Mouse (Mus musculus) midbrain, postnatal 0 days (tissue): ENCODE results near the gene Ppp1r12a. TPM values are rescaled to one million over a fixed set of nuclear protein-coding genes. Genes with fewer than 3 reads are reported as not detected.
A peak's percentile ranks its signal among the peaks of the same experiment; 100 is the strongest.

Experiments
- ATAC-seq: fragments of 200-750 bp; cut with Nextera tagmentation; 2 replicates; pipeline ENCODE4 v1.8.0; 2017; ENCODE audit warnings: moderate number of reproducible peaks, mild to moderate bottlenecking, moderate TSS enrichment, moderate library complexity; ENCODE audit not compliant: low FRiP score
- DNase-seq: peaks from one replicate; pipeline ENCODE4 v3.0.0-alpha.2; 2015; ENCODE audit warnings: low spot score
- H3K27ac ChIP-seq: fragments of 300-500 bp; sonication (generic); 2 replicates; pipeline ENCODE4 v1.5.1; 2014; ENCODE audit warnings: low read depth, mild to moderate bottlenecking, low read length, mixed read lengths
- H3K27me3 ChIP-seq: fragments of 300-500 bp; sonication (generic); 2 replicates; pipeline ENCODE4 v1.6.1; 2014; ENCODE audit warnings: low read length, control low read depth, mixed read lengths; ENCODE audit not compliant: insufficient read depth
- H3K36me3 ChIP-seq: fragments of 300-500 bp; sonication (generic); 2 replicates; pipeline ENCODE4 v1.6.1; 2014; ENCODE audit warnings: low read length, control low read depth, mixed read lengths; ENCODE audit not compliant: insufficient read depth
- H3K4me1 ChIP-seq: fragments of 300-500 bp; sonication (generic); 2 replicates; pipeline ENCODE4 v1.6.1; 2014; ENCODE audit warnings: mild to moderate bottlenecking, control low read depth, antibody characterized with exemption, low read length, mixed read lengths; ENCODE audit not compliant: insufficient read depth
- H3K4me2 ChIP-seq: fragments of 300-500 bp; sonication (generic); 2 replicates; pipeline ENCODE4 v1.6.1; 2014; ENCODE audit warnings: low read depth, mild to moderate bottlenecking, low read length, mixed read lengths; ENCODE audit not compliant: poor library complexity, severe bottlenecking
- H3K4me3 ChIP-seq: fragments of 300-500 bp; sonication (generic); 2 replicates; pipeline ENCODE4 v1.5.1; 2014; ENCODE audit warnings: low read depth, mild to moderate bottlenecking, low read length, moderate library complexity
- H3K9ac ChIP-seq: fragments of 300-500 bp; sonication (generic); replicated peaks from 2 replicates; pipeline ENCODE4 v1.6.1; 2014; ENCODE audit warnings: mild to moderate bottlenecking, low read length, moderate library complexity, mixed read lengths; ENCODE audit not compliant: poor library complexity, severe bottlenecking
- H3K9me3 ChIP-seq: fragments of 300-500 bp; sonication (generic); 2 replicates; pipeline ENCODE4 v1.6.1; 2016; ENCODE audit warnings: low read length, control low read depth
- CTCF ChIP-seq: IDR thresholded peaks from 2 replicates; pipeline ENCODE4 v1.5.1; 2016; ENCODE audit warnings: antibody characterized with exemption, mild to moderate bottlenecking
- WGBS: fragments of 180-500 bp; shearing (Covaris S2); extraction: QIAGEN DNeasy Blood & Tissue Kit; methylation state at CpG from one replicate; pipeline ENCODE4 v1.1.7; 2014; 5-methylcytosine and 5-hydroxymethylcytosine counted together
- polyA plus RNA-seq: library from polyadenylated mRNA; unstranded; fragments of >200 nt; fragmentation: Nextera tagmentation; extraction: Ambion mirVana; gene quantifications from 2 replicates; pipeline ENCODE4 v1.2.1, GENCODE M21; 2015
- total RNA-seq: library from RNA; depleted of rRNA; stranded (reverse); fragments of >200 nt; gene quantifications from 2 replicates; pipeline ENCODE4 v1.2.3, GENCODE M21; 2014

Gene Ppp1r12a
- total and polyA plus RNA-seq, 2 experiments from 2014 or later = 52.0 to 71.7 TPM

GRCm38 (mm10) chr10:108328983-108329382 lies 167.0 kb downstream of the Ppp1r12a start:
- H3K9me3 ChIP-seq = no peaks in the 10 kb centered on the region
- no peak overlapping the region for H3K4me2 ChIP-seq
- no peak for TF ChIP-seq CTCF
- no peak overlapping the region for H3K4me3 ChIP-seq
- H3K27ac ChIP-seq = no peak overlapping the region
- no peak for ATAC-seq
- no peaks in the 10 kb centered on the region; the same call in 1 of the 2 replicates for H3K4me1 ChIP-seq
- H3K27me3 ChIP-seq = no peaks in the 10 kb centered on the region
- WGBS = 90% methylated on average over 12 of the region's 12 CpGs
- H3K36me3 ChIP-seq = no peaks in the 10 kb centered on the region
- no peak for DNase-seq
- no peak overlapping the region for H3K9ac ChIP-seq

GRCm38 (mm10) chr10:108329771-108330170 lies 167.8 kb downstream of the Ppp1r12a start:
- Histone ChIP-seq H3K36me3 (no peaks in the 10 kb centered on the region), H3K27me3 (no peaks in the 10 kb centered on the region), H3K4me1 (no peaks in the 10 kb centered on the region; the same call in 1 of the 2 replicates), H3K4me2 (no peak overlapping the region), H3K9me3 (no peaks in the 10 kb centered on the region), H3K4me3 (no peak overlapping the region), H3K27ac (no peak overlapping the region), H3K9ac (no peak overlapping the region)
- DNase-seq (no peak), ATAC-seq (no peak)
- no peak for TF ChIP-seq CTCF
- WGBS = 87% methylated on average over 5 of the region's 5 CpGs

- no peaks in the 10 kb centered on the region for H3K36me3 ChIP-seq
- H3K4me3 ChIP-seq = no peak overlapping the region; the same call in 1 of the 2 replicates
- ATAC-seq (no peak), DNase-seq (no peak)
- H3K9me3 ChIP-seq = no peaks in the 10 kb centered on the region
- peak overlapping the region; percentile 100 for H3K4me2 ChIP-seq
- no peak for TF ChIP-seq CTCF
- no peak overlapping the region for H3K27ac ChIP-seq
- H3K4me1 ChIP-seq = no peaks in the 10 kb centered on the region; the same call in 1 of the 2 replicates
- H3K9ac ChIP-seq = no peak overlapping the region
- no peaks in the 10 kb centered on the region for H3K27me3 ChIP-seq
- 8% methylated on average over 10 of the region's 10 CpGs for WGBS
Observed at GRCm38 (mm10) chr10:108330964-108331363, 169.0 kb downstream of the Ppp1r12a start.

- Histone ChIP-seq H3K4me3 (peak within 1 kb of the TSS; percentile 51), H3K27ac (no peak within 1 kb of the TSS), H3K4me1 (no peaks in the 10 kb centered on the region; the same call in 1 of the 2 replicates), H3K4me2 (peak within 1 kb of the TSS; percentile 100), H3K9ac (peak within 1 kb of the TSS; percentile 42), H3K27me3 (no peaks in the 10 kb centered on the region), H3K36me3 (no peaks in the 10 kb centered on the region), H3K9me3 (no peaks in the 10 kb centered on the region)
- WGBS = under 1% methylated on average over 61 of the region's 85 CpGs
- no peak for TF ChIP-seq CTCF
- DNase-seq (peak; percentile 60), ATAC-seq (peak; percentile 86)
Observed at GRCm38 (mm10) chr10:108331784-108332561, 170.0 kb downstream of the Ppp1r12a start, which contains the start of gene Pawr. TSS of gene Pawr (plus strand) at chr10:108332121.

- H3K9ac ChIP-seq = peak overlapping the region; percentile 42
- no peaks in the 10 kb centered on the region for H3K36me3 ChIP-seq
- DNase-seq (peak; percentile 53), ATAC-seq (peak; percentile 68)
- H3K27ac ChIP-seq = no peak overlapping the region
- 1% methylated on average over 101 of the region's 129 CpGs for WGBS
- no peaks in the 10 kb centered on the region; the same call in 1 of the 2 replicates for H3K4me1 ChIP-seq
- H3K9me3 ChIP-seq = no peaks in the 10 kb centered on the region
- peak; percentile 38; the same call in 1 of the 2 replicates for TF ChIP-seq CTCF
- no peaks in the 10 kb centered on the region for H3K27me3 ChIP-seq
- peak overlapping the region; percentile 51 for H3K4me3 ChIP-seq
- peak overlapping the region; percentile 100 for H3K4me2 ChIP-seq
Observed at GRCm38 (mm10) chr10:108332571-108333541, 170.9 kb downstream of the Ppp1r12a start.
